Mouse (Mus musculus) lung, postnatal 0 days (tissue): ENCODE measurements at regions not wholly inside any gene's neighbourhood (a gene's known extent, or its start where the extent isn't known, plus 50 kb on each side); places are given as distances from the start of the nearest gene placed in this dataset.

Experiments
- CTCF ChIP-seq: IDR thresholded peaks from 2 replicates; pipeline ENCODE4 v1.5.1; 2016; ENCODE audit warnings: antibody characterized with exemption, mild to moderate bottlenecking
- EP300 ChIP-seq: IDR thresholded peaks from 2 replicates; pipeline ENCODE4 v1.6.1; 2016; ENCODE audit warnings: antibody characterized with exemption, mild to moderate bottlenecking, control low read depth

DNA sequence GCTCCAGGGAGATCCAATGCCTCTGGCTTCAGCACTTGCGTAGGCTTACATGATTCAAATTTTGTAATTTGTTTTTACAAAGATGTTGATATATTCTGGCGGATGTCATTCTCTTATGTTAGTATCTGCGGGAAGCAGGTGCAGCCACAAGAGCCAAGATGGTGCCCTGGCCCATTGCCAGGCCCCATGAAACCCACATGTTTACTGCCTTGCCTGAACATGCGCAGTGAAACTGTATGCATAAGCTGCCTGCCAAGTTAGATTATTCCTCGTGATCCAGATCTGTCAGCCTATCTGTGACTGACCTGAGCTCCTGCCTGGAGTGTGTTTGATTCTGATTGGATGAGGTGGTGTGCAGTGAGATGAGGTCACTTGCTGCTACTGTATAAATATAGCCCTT is 595.1 kb downstream of the Lrriq3 start:
- no peak for TF ChIP-seq CTCF
- no peak for TF ChIP-seq EP300
